Mouse (Mus musculus) gastrocnemius, postnatal 14 days (tissue): ENCODE results near the gene Acacb. TPM values are rescaled to one million over a fixed set of nuclear protein-coding genes. Genes with fewer than 3 reads are reported as not detected.

Source experiments
- DNase-seq: peaks from one replicate; pipeline ENCODE4 v3.0.0; 2021; ENCODE audit warnings: mixed read lengths
- intact Hi-C: fragments of 180-260 bp; cut with DNase I; formaldehyde crosslinking; loops from one replicate; pipeline ENCODE4 v1.15.1; 2025; ENCODE audit warnings: low total_unique reads
- long read RNA-seq, 2 experiments: library from polyadenylated mRNA; stranded (forward); transcript quantifications; one replicate each; pipeline ENCODE4 v2.0.0; 2021
- total RNA-seq, 2 experiments: library from RNA; stranded (reverse); gene quantifications; 2 replicates each; pipeline ENCODE4 v1.2.3; 2021

Acacb gene
- 10 to 100 TPM; 66.4 to 98.1 TPM for total RNA-seq
- long read RNA-seq, experiment 1, full-length matches to known transcripts, result 4 of 38 reads
- long read RNA-seq, experiment 1, partial matches to known transcripts, result 25 of 38 reads
- long read RNA-seq, experiment 1, other reads (novel, unspliced or antisense), result 9 of 38 reads
- long read RNA-seq, experiment 2, full-length matches to known transcripts, result 3 of 59 reads
- long read RNA-seq, experiment 2, partial matches to known transcripts, result 37 of 59 reads
- long read RNA-seq, experiment 2, other reads (novel, unspliced or antisense), result 19 of 59 reads

DNA sequence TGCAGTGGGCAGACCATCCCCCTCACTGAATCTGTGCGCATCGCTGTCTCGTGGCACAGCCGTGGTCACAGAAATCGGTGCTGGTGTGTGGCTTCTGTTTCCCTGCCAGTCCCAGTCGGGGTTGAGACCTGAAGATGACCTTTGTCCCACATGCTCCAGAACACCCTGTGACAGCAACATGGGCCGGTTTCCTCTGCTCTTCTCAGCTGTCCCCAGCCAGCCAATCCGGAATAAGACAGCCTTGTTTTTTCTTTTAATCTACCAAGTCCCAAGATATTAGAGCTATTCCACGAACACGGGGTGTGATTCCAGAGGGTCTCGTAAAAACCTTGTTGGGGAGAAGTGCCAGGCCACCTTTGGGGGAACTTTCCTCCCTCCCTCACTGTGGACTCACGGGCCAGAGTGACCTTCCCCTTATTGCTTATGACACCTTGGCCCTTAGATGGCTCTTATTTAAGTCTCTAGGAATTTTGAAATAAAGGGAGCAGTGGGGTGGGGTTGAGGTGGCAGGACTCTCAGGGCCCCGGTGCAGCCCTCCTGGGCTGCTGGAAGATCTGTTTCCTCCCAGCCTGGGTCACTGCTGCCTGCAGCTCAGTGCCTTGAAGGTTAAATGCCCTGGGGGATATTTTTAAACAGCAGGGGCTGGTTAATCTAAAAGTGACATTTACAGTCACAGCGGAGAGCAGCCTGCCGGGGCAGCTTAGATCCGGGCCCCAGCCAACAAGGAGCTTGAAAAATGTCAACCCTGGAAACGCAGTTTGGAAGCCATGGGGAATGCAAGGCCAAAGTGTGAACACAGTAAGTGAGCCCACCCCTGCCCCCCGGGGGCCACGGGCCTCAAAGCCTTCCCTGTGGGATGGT, at the start of gene Acacb:
Gene Acacb, plus strand, starts transcription at position 508 of the 861 bp plus-strand sequence.
- intact Hi-C loops, result no loop called here
- peak; percentile 52 for DNase-seq

DNA sequence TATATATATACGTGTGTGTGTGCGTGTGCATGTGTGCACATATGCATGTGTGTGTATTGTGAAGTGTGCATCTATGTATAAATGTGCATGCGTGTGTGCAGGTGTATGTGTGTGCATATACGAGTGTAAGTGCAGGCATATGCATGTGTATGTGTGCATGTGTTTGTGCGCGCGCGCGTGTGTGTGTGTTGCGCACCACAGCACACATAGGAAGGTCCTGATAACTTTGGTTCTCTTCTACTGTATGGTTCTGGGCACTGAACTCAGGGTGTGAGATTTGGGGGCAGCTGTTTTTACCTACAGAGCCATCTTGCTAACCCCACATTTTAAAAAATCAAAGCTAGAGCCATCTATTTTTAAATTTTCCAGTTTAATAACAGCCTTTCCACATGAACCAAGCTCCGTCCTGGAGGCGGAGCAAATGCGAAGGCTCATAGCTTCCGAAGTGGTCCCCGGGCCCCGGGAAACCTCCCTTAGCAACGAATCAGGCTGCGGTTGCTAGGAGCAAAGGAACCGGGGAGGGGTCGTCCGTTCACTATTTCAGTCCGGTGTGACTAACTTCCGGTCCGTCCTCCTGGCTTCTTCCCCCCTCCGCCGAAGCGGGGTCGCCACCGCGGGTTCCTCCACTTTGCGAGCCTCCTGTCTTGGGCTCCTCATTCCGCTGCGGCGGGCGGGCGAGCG, 46.5 kb upstream of the Acacb start:
- DNase-seq, result peak; percentile 90
- intact Hi-C loops, result loop anchor here (10.0 kb wide), 1 partner anchor 325 kb away; the partner anchor contains the start of genes Iscu and Sart3

DNA sequence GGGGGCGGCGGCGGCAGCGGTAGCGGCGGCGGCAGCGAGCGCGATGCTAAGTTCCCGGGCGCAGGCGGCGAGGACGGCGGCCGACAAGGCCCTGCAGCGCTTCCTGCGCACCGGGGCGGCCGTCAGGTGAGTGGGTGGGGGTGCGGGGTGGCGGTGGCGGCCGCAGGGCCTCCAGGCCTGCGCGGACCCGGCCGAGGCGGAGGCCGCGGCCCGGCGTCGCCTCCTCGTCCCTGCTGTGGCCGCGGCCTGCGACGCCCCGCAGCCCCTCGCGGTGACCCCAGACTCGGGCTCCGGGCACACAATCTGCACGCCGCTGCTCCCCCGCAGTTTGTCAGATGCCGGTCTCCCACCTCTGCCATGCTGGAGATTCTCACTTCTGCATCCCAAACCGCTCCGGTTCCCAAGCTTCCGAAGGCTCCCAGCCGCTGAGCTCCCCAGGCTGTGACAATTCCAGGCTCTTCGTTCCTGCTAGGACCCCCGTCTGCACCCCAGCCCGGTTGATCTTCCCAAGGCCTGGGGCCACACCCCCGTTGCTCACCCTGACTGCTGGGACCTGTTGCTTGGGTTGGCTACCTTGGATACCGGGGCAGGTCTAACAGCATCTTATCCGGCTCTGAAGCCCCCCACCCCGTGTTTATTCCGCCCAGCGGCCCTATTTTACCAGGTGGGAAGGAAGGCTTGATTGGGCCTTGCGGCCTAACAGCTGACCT, 45.8 kb upstream of the Acacb start:
- intact Hi-C loops, result loop anchor here (10.0 kb wide), 1 partner anchor 326 kb away; the partner anchor contains the start of genes Iscu and Sart3
- DNase-seq, result no peak

DNA sequence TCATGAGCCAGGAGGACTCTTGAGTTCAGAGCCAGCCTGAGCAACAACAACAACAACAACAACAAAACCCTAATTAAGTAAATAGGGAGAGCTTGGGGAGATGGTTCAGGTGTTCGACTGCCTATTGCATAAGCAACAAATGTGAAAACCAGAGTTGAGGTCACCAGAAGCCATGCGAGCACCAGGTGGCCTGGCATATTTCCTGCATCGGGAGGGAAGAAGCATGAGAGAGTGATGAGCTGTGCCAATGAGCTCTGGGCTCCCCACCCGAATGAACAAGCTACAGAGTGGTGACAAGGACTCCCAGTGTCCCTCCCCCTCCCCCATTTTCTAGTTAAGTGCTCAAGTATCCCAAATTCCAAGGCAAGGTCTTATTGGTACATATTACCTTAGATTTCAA, 44.5 kb upstream of the Acacb start:
- DNase-seq, result no peak
- intact Hi-C loops, result loop anchor here (10.0 kb wide), 1 partner anchor 327 kb away; the partner anchor contains the start of genes Iscu and Sart3

GRCm38 (mm10) chr5:114102807-114103206, 43.5 kb upstream of the Acacb start:
- no peak for DNase-seq
- intact Hi-C loops, result loop anchor here (10.0 kb wide), 1 partner anchor 328 kb away; the partner anchor contains the start of genes Iscu and Sart3

DNA sequence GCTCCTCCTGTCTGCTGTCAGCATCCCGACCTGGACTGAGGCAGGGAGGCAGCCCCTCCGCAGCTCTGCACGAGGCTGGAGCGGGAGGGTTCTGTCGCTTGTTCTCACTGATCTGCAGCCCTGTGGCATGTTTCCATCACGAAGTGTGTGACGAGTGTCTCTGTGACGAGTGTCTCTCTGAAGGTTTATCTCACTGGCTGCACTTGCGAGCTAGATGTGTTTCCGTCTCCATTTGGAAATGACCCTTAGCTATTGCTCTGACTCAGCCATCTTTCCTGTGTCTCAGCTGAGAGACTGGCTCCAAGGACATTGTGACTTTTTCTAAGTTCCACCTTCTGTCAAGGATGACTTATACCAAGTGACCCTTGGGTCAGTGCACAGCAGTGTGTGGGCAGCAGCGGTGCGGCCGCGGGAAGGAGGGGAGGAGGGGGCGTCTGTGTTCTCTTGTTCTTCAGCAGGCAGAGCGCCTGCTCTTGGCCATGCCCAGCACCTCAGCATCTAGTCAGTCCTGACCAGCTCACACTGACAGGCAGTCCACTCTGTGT, 39.9 kb upstream of the Acacb start:
- intact Hi-C loops, result loop anchor here (10.0 kb wide), 1 partner anchor 332 kb away; the partner anchor contains the start of genes Iscu and Sart3
- DNase-seq, result no peak

DNA sequence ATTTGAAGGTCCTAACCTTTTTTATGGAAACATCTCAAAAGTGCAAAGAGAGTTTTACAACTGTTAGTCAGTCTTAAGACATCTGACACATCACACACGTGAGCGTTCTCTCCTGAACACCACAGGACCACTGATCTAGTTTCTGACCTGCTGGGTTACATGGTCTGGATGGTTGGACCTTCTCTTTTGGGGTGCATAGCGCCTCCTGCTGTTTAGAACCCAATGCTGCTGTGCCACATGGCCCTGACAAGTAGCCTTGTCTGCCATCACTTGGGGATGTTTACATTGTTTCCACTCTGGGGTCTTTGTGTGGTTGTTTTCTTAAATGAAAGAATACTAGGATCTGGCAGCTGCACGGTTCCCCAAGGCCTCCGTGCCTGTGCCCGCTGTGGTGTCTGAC, 33.0 kb upstream of the Acacb start:
- intact Hi-C loops, result no loop called here
- no peak for DNase-seq

GRCm38 (mm10) chr5:114115030-114115429, 31.3 kb upstream of the Acacb start:
- intact Hi-C loops, result no loop called here

DNA sequence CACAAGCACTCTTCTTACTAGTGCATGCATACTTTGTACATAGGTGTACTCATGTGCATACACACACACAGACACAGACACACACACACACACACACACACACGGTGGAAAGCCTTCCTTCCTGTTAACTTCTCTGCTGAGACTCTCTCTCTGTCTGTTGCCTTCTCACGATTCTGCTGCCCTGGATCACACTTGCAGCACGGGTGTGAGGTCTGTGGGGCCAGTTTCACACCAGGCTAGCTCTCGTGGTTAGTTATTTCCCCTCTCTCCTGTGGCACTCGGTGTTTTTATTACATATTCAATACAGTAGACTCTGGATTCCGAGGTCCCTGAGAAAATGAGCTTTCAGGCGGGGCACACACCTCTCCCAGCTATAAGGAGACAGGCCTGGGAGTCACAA, 29.7 kb upstream of the Acacb start:
- no peak for DNase-seq
- intact Hi-C loops, result no loop called here

More at GRCm38 (mm10) chr5:114115030-114115429, 31.3 kb upstream of the Acacb start:
- no peak for DNase-seq

DNA sequence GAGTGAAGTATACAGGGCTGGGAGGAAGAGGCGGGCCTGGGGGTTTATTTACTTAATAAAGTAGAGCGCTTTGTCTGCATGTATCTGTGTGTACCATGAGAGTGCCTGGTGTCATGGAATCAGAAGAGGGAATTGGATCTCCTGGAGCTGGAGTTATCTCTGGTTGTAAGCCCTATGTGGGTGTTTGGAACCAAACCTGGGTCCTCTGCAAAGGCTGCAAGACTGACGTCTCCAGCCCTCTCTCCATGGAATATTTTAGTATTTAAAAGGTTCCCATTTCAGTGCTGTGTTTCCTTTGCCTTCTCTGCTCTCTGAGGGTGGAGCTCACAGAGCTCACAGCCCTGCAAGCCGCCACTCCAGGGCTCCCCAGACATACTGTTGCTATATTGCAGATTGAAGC, 26.5 kb upstream of the Acacb start:
- no peak for DNase-seq
- intact Hi-C loops, result no loop called here

DNA sequence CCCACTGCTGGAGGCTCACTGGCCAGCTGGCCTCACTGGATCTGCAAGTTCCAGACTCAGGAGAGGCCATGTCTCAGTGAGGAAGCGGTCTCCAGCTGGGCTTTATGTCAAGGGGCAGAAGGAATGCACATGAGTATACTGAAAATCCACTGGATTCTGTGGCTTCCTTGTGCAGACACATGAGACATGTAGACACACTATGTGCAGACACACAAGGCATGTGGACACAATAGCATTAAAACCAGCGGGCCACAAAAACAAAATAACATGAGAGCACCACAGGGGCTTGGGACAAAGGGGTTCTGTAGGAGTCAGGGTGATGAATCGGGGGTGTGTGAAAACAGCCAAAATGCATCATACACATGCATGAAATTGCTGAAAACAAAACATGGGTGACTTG, 20.3 kb upstream of the Acacb start:
- DNase-seq, result no peak
- intact Hi-C loops, result loop anchor here (5.0 kb wide), 1 partner anchor 79 kb away; no protein-coding TSS in a partner anchor

GRCm38 (mm10) chr5:114126499-114127244, 19.7 kb upstream of the Acacb start:
- DNase-seq, result no peak
- intact Hi-C loops, result loop anchor here (5.0 kb wide), 1 partner anchor 79 kb away; no protein-coding TSS in a partner anchor

DNA sequence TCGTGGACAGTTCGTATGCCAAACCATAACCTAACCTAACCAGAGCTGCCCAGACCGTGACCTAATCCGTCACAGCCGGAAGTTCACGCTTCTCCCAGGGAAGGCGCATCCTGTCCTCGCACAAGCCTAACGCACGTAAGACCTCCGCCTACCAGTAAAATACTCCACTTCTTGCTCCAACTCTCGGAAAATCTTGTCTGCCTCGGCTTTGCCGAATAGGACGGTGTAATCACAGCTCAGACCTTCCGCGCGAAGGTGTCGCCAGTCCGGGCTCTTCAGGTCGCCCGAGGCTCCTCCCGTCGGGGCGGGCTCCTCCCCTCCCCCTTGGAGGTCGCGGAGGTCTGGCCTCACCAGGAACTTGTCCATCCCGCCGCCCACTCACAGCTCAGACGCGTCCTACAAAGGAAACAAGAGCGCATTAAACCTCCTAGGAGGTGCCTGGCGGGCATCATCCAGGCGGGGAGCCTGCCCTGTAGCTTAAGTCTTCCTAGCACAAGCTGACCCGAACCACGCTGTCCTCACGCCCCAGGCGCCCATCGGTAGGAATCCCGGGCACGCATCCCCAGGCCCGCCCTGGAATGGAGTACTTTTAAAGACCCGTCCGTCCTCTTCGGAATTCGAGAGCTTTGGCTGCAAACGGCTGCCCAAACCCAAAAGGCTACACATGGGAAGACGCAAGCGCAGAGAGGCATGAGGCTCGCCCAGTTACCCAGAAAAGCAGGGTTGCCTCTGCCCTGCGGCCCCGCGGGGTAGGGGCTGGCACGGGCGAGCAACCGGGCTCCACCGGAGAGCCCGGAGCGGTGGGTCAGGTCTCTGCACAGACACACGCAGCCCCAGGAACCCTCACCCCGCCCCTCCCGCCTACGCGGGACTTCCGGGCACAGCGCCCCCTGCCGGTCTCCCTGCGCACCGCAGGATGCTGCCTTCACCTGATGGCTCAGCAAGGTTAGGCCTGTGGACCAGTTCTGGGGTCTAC, 18.7 kb upstream of the Acacb start, which contains the start of gene Alkbh2:
Gene Alkbh2, minus strand, starts transcription at position 845 of the 976 bp plus-strand sequence.
- intact Hi-C loops, result loop anchor here (5.0 kb wide), 1 partner anchor 80 kb away; no protein-coding TSS in a partner anchor
- DNase-seq, result peak; percentile 80

DNA sequence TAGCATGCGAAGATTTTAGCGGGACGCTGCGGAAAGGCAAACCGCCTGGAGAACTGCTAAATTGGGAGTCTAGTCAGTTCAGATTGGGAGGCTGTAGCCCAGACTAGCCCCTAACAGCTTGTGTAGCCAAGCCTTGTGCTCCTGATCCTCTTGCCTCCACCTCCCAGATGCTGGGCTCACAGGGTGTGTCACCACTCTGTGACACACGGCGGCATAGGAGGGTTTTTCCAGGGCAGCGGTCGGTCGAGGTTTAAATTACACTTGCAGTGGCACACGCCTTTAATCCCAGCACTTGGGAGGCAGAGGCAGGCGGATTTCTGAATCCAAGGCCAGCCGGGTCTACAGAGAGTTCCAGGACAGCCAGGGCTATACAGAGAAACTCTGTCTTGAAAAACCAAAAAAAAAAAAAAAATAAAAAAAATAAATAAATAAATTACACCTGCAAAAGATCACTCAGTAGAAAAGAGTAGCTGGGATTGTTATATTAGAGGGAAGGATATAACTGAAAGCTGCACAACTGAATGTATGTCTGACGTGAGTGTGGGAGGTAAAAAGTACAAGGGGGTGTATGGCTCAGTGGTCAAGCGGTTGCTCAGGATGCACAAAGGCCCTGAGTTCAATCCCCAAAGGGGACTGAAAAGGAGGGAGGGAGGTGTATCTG, 16.7 kb upstream of the Acacb start:
- intact Hi-C loops, result loop anchor here (5.0 kb wide), 1 partner anchor 82 kb away; no protein-coding TSS in a partner anchor

GRCm38 (mm10) chr5:114130211-114130605, 16.1 kb upstream of the Acacb start, which contains the start of gene Ung:
TSS of gene Ung (plus strand) at chr5:114130386.
- DNase-seq, result peak; percentile 33
- intact Hi-C loops, result no loop called here

More for the DNA sequence above, 16.7 kb upstream of the Acacb start:
- no peak for DNase-seq
